8 mouse cellular contexts compared by ENCODE assay signal in the genomic region with DNA sequence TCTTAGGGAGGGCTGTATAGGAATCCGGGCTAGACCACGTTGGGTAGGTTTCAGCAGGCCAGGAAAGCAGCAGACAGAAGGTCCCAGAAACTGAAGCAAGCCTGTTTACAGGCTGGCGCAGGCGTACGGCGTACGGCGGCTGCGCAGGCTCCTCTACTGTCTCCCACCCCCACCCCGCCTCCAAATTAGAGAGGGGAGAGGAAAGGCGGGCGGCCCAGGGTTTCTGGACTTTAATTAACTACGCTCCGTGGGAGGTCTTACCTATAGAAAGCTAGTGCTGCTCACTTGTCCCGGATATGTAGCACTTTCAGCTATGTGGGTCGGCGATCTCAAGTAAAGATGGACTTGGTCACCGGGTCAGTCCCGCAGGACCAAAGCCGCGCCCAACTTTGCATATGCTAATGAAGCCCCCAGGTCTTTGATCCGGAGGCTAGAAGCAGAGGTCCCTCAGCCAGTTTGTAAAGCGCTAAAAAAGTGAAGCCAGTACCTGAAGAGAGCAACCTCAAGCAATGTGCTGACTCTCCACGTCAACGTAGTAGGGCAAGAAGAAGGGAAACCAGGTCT. TPM values are rescaled to one million over a fixed set of nuclear protein-coding genes. Genes with fewer than 3 reads are reported as not detected.
DNase-seq lines count a peak whose midpoint lies in the region; ATAC-seq and TF ChIP-seq lines count a peak whose summit lies in the region.

A gene (minus strand): TSS at position 340 of the 564 bp plus-strand sequence.

- no peaks in the 10 kb centered on the region for H3K4me1 ChIP-seq in ES-Bruce4 (ENCODE audit: control insufficient read depth, insufficient read depth, low read length)
- H3K4me1 ChIP-seq in brown adipose tissue, adult 24 weeks (ENCODE audit: control insufficient read depth, insufficient read depth, insufficient read length, low read length): no peaks in the 10 kb centered on the region
- H3K4me1 ChIP-seq in forebrain, embryonic 12.5 days: peaks cover 5% of the 10 kb centered on the region; the same call in 1 of the 2 replicates
- peaks cover 5% of the 10 kb centered on the region; the same call in 1 of the 2 replicates for H3K4me1 ChIP-seq in hindbrain, embryonic 12.5 days
- no peaks in the 10 kb centered on the region; the same call in 1 of the 2 replicates for H3K4me1 ChIP-seq in lung, embryonic 15.5 days

- peak; percentile 21 to 26 for DNase-seq in layer of hippocampus, postnatal 14 days (ENCODE audit: low spot score in 2 of 2)
- DNase-seq in ovary, postnatal 36 days (ENCODE audit: low spot score): peak; percentile 48
- no peak for DNase-seq in thymus, postnatal 14 days

- H3K4me3 ChIP-seq in ES-Bruce4 (ENCODE audit: low read depth, low read length): peak within 1 kb of the TSS; percentile 62
- H3K4me3 ChIP-seq in brown adipose tissue, adult 24 weeks (ENCODE audit: insufficient read depth, low read depth, low read length): peak within 1 kb of the TSS; percentile 60
- H3K4me3 ChIP-seq in forebrain, embryonic 12.5 days (replicated peaks): peak within 1 kb of the TSS; percentile 45
- H3K4me3 ChIP-seq in hindbrain, embryonic 12.5 days: peak within 1 kb of the TSS; percentile 47
- H3K4me3 ChIP-seq in lung, embryonic 15.5 days: peak within 1 kb of the TSS; percentile 57

- H3K9me3 ChIP-seq in ES-Bruce4 (replicated peaks; ENCODE audit: control insufficient read depth, insufficient read depth, low read length, poor library complexity, severe bottlenecking): no peaks in the 10 kb centered on the region
- H3K9me3 ChIP-seq in forebrain, embryonic 12.5 days: no peaks in the 10 kb centered on the region
- H3K9me3 ChIP-seq in hindbrain, embryonic 12.5 days (replicated peaks): no peaks in the 10 kb centered on the region
- no peaks in the 10 kb centered on the region for H3K9me3 ChIP-seq in lung, embryonic 15.5 days

- H3K4me2 ChIP-seq in forebrain, embryonic 12.5 days: peak within 1 kb of the TSS; percentile 64
- H3K4me2 ChIP-seq in hindbrain, embryonic 12.5 days (replicated peaks): peak within 1 kb of the TSS; percentile 69
- peak within 1 kb of the TSS; percentile 68 for H3K4me2 ChIP-seq in lung, embryonic 15.5 days

- under 1% methylated on average over 25 of the region's 25 CpGs for WGBS in forebrain, embryonic 12.5 days
- WGBS in hindbrain, embryonic 12.5 days: 1% methylated on average over 25 of the region's 25 CpGs
- 2% methylated on average over 25 of the region's 25 CpGs for WGBS in lung, embryonic 15.5 days

- no peaks in the 10 kb centered on the region for H3K27me3 ChIP-seq in ES-Bruce4 (ENCODE audit: control insufficient read depth, insufficient read depth, low read length, poor library complexity, severe bottlenecking)
- 0 out of 2 replicates have a peak, but pooled peaks cover 3% of the 10 kb centered on the region for H3K27me3 ChIP-seq in forebrain, embryonic 12.5 days
- no peaks in the 10 kb centered on the region for H3K27me3 ChIP-seq in hindbrain, embryonic 12.5 days
- no peaks in the 10 kb centered on the region for H3K27me3 ChIP-seq in lung, embryonic 15.5 days

- TF ChIP-seq EP300 in ES-Bruce4 (IDR thresholded peaks at IDR 0.05; ENCODE audit: insufficient read depth, low read depth, low read length): no peak

- no peaks in the 10 kb centered on the region for H3K36me3 ChIP-seq in ES-Bruce4 (ENCODE audit: control insufficient read depth, insufficient read depth, low read length, poor library complexity, severe bottlenecking)
- no peaks in the 10 kb centered on the region for H3K36me3 ChIP-seq in forebrain, embryonic 12.5 days (replicated peaks)
- H3K36me3 ChIP-seq in hindbrain, embryonic 12.5 days: no peaks in the 10 kb centered on the region
- H3K36me3 ChIP-seq in lung, embryonic 15.5 days: no peaks in the 10 kb centered on the region

- no peak for TF ChIP-seq CTCF in ES-Bruce4 (IDR thresholded peaks at IDR 0.05; ENCODE audit: low read depth, low read length)

- H3K9ac ChIP-seq in ES-Bruce4 (ENCODE audit: low read depth, poor library complexity, severe bottlenecking): peak within 1 kb of the TSS; percentile 14; the same call in 1 of the 2 replicates
- H3K9ac ChIP-seq in forebrain, embryonic 12.5 days: peak within 1 kb of the TSS; percentile 42
- peak within 1 kb of the TSS; percentile 55 for H3K9ac ChIP-seq in hindbrain, embryonic 12.5 days
- peak within 1 kb of the TSS; percentile 42 for H3K9ac ChIP-seq in lung, embryonic 15.5 days

- peak; percentile 90 for ATAC-seq in forebrain, embryonic 12.5 days (ENCODE audit: low FRiP score)
- ATAC-seq in hindbrain, embryonic 12.5 days (ENCODE audit: low FRiP score): peak; percentile 90
- ATAC-seq in lung, embryonic 15.5 days (ENCODE audit: borderline replicate concordance, extremely low read depth, low FRiP score, low TSS enrichment): peak; percentile 88

- no peak for TF ChIP-seq POLR2A in ES-Bruce4 (IDR thresholded peaks at IDR 0.05; ENCODE audit: insufficient read depth, low read length)

- peak within 1 kb of the TSS; percentile 45 for H3K27ac ChIP-seq in ES-Bruce4 (ENCODE audit: insufficient read depth, low read length)
- no peak within 1 kb of the TSS for H3K27ac ChIP-seq in brown adipose tissue, adult 24 weeks (replicated peaks; ENCODE audit: low read depth, low read length)
- H3K27ac ChIP-seq in forebrain, embryonic 12.5 days: no peak within 1 kb of the TSS
- no peak within 1 kb of the TSS for H3K27ac ChIP-seq in hindbrain, embryonic 12.5 days
- no peak within 1 kb of the TSS for H3K27ac ChIP-seq in lung, embryonic 15.5 days

RNA-seq across cellular contexts. Expression of the gene that starts here (rescaled TPM):
- 3.0 and 4.2 TPM in 2 replicates for polyA plus RNA-seq in ES-Bruce4 (2011; ENCODE audit: insufficient read depth, insufficient read length, low read depth, missing spikeins)
- polyA plus RNA-seq in brown adipose tissue, adult 24 weeks (2012; ENCODE audit: insufficient read depth, insufficient read length, missing spikeins): not detected in 2 replicates
- 0.18 and 0.29 TPM in 2 replicates for polyA plus RNA-seq in forebrain, embryonic 12.5 days (2016; fragmentation: Nextera tagmentation; extraction: Ambion mirVana)
- 0.26 and 0.77 TPM in 2 replicates for polyA plus RNA-seq in hindbrain, embryonic 12.5 days (2016; fragmentation: Nextera tagmentation; extraction: Ambion mirVana)
- 1 to 10 TPM; 2.4 to 3.7 TPM for total RNA-seq in layer of hippocampus, postnatal 14 days (2021)
- polyA plus RNA-seq in lung, embryonic 15.5 days (2015; fragmentation: Nextera tagmentation; extraction: Ambion mirVana): 0.59 and 0.65 TPM in 2 replicates

Comparison
In these comparisons a context has a peak if more than half of its experiments do, and no peak if none do; other contexts are left out.
1. Peak in ATAC-seq, H3K4me3 ChIP-seq, H3K9ac ChIP-seq and H3K4me2 ChIP-seq in forebrain, embryonic 12.5 days; RNA of the gene not detected or under 1 TPM.
2. Peak in ATAC-seq, H3K4me3 ChIP-seq, H3K9ac ChIP-seq and H3K4me2 ChIP-seq in hindbrain, embryonic 12.5 days; RNA of the gene not detected or under 1 TPM.
3. Peak in ATAC-seq, H3K4me3 ChIP-seq, H3K9ac ChIP-seq and H3K4me2 ChIP-seq in lung, embryonic 15.5 days; RNA of the gene not detected or under 1 TPM.